Mouse (Mus musculus) cortical plate, adult 2 months (tissue): Measurements from ENCODE around the gene Adamts9.

Experiments used
- CTCF ChIP-seq: fragments of 200-500 bp; IDR thresholded peaks from 2 replicates; pipeline ENCODE4 v1.5.1; 2011; ENCODE audit warnings: mild to moderate bottlenecking, control low read depth, low read length; ENCODE audit not compliant: insufficient read depth; ENCODE audit errors: extremely low read depth
- POLR2A ChIP-seq: fragments of 200-500 bp; IDR thresholded peaks from 2 replicates; pipeline ENCODE4 v1.6.1; 2011; ENCODE audit warnings: mild to moderate bottlenecking, low read length, control low read depth; ENCODE audit not compliant: insufficient read depth; ENCODE audit errors: extremely low read depth

DNA sequence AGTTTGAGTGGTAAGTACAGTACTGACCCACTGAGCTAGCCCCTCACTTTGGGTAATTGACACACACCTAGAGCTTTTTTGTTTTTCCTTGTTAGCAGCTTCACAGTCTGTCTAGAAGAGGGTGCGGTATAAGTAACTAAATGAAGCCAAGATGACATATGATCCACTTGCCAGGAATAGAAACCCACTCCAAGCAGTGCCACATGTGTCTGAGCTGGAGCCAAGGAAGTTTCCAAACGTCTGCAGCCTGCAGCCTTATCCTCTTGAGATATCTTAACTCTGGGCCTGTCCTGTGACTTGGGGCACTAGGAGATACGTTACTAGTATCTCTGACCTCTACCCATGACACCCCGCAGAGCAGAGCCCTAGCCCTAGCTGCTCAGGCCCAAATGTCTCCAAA lies 193.9 kb downstream of the Adamts9 start:
- TF ChIP-seq CTCF = no peak
- no peak for TF ChIP-seq POLR2A
